Mouse (Mus musculus) lung, postnatal 36 days (tissue): ENCODE results near the gene A230050P20Rik.
"Not testable (repeated sequence)": the region's sequence is repeated elsewhere in the genome, so short reads cannot be mapped to it uniquely, and the experiment has no call there.

ENCODE experiments used
- DNase-seq: peaks from one replicate; pipeline ENCODE4 v3.0.0; 2022; ENCODE audit warnings: mixed read lengths

The A230050P20Rik gene

GRCm38 (mm10) chr9:20868448-20869001, at the start of gene A230050P20Rik:
A230050P20Rik (plus strand) TSS chr9:20868642.
- DNase-seq = peak; percentile 66

DNA sequence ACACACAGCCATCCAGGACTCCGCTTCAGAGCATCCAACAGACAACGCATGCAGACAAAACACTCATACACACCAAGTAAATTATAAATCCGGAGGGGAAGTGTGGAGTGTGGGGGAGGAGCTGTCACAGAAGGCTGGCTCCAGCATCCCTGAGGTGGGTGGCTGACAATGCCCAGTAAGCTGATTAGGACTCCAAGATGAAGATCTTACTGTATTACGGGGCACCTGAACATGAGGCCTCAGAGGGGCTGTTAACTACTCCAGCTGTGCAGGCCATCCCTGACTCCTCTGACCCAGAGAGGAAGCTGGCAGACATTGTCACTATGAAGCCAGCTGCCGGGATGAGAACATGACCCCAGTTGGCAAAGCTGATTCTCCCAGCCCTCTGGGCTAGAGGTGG, 48.4 kb upstream of the A230050P20Rik start:
- no peak for DNase-seq

DNA sequence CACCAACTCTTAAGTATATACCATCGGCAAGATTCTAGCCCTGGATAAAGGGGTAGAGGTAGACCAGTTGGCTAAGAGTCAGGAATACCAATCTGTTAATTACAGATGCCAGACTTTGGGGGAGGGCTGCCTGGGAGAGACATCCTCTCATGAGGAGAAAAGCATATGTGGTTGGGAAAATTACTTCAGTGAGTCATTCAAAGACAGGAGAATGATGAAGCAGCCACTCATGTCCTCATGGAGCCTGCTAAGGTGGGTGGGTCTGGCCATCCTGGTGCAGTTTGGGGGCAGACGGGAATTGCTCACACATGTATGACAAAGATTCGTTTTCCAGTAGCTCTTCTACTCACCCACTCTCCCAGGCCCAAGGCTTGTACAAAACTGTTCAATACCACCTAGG, 45.6 kb upstream of the A230050P20Rik start:
- no peak for DNase-seq

DNA sequence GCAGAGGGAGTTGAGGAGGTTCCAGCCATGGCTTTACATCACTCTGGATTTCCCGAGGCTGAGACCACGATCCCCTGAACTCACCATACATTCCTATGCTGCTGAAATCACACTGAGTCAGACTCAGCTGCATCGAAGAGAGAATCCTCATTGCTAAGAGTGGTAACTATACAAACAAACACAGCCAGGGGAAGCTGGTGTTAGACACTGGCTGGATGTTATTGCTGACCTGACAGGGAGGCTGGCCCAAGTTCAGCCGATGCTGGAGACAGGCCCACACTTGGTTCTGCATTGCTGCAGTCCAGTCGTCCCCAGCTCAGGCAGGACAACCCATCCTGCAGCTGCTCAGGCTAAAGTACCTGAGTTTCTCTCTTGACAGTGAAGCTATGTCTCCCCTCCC, 42.7 kb upstream of the A230050P20Rik start:
- DNase-seq = no peak

DNA sequence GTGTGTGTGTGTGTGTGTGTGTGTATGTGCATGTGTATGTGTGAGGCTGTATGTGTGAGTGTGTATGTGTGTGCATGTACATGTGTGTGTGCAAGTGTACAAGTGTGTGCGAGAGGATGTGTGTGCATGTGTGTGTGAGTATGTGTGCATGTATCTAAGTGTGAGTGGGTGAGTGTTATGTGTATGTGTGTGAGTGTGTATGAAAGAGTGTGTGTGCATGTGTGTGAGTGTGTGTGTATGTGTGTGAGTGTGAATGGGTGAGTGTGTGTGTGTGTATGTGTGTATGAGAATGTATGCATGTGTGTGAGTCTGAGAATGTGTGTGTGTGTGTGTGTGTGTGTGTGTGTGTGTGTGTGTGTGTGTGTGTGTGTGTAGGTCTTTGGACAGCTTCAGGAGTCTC, 40.3 kb upstream of the A230050P20Rik start:
- no peak for DNase-seq

GRCm38 (mm10) chr9:20830901-20831643, 37.4 kb upstream of the A230050P20Rik start:
- DNase-seq = peak; percentile 95

- no peak for DNase-seq
These were observed 33.6 kb upstream of the A230050P20Rik start for GRCm38 (mm10) chr9:20834881-20835280.

GRCm38 (mm10) chr9:20835431-20835954, 32.9 kb upstream of the A230050P20Rik start:
- not testable (repeated sequence) for DNase-seq

GRCm38 (mm10) chr9:20837184-20837947, 31.1 kb upstream of the A230050P20Rik start:
- no peak for DNase-seq

GRCm38 (mm10) chr9:20838931-20839330, 29.5 kb upstream of the A230050P20Rik start:
- DNase-seq = no peak

- DNase-seq = no peak
These were observed 26.2 kb upstream of the A230050P20Rik start for GRCm38 (mm10) chr9:20842211-20842610.

DNA sequence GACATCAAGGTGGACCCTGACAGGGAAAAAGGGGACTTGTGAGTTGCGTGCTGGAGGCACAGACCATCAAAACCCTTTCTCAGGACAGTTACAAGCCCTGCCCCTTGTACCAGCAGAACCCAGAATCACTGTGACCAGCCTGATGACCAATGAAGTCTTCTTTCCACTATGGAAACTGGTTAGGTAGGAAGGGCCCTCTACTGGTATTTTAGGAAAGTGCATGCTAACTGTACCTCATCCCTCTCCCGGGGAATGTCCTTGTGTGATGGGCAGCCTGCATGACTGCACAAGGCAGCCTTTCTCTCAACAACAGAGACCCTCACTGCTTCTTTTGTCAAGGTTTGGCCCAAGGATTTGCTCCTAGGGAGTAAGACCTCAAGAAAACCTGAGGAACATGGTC, 25.8 kb upstream of the A230050P20Rik start:
- peak; percentile 21 for DNase-seq

- DNase-seq = no peak
These were observed 18.3 kb upstream of the A230050P20Rik start for GRCm38 (mm10) chr9:20850179-20850578.

DNA sequence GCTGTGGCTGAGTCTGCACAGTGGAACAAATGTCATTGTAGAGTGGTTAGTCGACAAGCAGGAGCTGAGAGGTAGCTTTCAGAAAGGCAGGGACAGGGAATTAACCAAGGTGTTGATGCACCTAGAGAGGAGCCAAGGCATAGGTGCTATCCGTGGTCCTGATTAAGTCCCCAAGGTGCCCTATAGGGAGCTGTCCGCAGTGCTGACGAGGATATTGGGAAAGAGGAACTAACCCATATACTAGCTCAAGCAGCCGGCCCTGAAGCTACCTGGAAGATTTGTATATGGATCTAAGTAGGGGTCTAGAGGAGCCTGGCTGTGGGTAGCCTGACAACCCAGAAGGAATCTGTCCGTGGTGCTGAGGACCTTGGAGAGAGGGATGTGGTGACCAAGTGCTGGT, 11.3 kb upstream of the A230050P20Rik start:
- peak; percentile 72 for DNase-seq

DNA sequence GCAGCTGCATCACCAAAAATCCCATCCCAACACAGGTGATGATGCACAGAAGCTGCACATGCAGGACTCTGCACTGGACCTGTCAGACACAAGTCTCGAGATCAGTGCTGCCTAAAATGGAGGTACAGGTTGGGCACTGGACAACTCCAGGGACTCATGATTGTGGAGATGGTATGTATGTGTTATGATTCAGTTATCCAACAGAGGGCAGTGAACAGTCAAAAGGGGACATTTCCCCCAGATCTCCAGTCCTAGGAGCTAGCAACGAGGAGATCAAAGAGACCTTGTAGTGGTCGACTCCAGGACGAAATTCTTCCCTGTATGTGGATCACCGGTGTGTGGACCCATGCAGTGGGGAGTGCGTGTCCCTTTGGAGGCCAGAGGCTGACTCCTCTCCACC, 8.5 kb upstream of the A230050P20Rik start:
- no peak for DNase-seq

DNA sequence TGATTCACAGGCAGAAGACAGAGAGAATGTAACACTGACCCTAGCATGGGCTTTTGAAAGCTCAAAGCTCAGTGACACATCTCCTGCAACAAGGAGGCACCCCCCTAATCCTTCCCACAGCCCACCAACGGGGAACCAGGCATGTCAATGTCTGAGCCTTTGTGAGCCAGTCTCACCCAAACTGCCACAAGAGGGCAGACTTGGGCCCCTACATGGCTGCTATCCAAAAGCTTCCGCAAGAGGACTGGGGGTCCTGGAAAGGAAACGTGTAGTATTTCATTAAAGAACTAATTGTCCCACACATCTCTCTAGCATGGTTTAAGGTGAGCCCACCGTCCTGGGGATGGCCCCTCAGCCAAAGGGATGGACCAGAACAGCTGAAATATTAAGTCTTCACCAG, 6.6 kb upstream of the A230050P20Rik start:
- DNase-seq = peak; percentile 39

- DNase-seq = no peak
These were observed 6.2 kb upstream of the A230050P20Rik start for GRCm38 (mm10) chr9:20862225-20862624.

DNA sequence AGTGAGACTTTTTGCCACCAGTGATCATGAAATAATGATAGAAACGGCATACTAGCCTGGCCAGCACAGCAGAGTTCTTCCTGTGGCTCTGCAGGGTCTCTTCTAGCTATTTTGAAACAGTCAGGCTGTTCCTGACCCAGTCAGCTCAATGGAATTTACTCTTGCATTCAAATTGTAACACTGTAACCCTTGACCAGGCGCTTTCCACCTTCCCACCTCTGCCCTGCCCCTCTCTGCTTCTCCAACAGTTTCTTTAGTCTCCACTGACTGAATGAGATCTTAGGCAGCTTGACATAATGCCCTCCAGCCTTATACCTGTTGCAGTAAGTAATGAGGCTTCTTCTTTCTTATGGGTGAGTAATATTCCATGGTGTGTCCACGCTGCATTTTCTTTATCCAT, 1.6 kb upstream of the A230050P20Rik start:
- DNase-seq = no peak

DNA sequence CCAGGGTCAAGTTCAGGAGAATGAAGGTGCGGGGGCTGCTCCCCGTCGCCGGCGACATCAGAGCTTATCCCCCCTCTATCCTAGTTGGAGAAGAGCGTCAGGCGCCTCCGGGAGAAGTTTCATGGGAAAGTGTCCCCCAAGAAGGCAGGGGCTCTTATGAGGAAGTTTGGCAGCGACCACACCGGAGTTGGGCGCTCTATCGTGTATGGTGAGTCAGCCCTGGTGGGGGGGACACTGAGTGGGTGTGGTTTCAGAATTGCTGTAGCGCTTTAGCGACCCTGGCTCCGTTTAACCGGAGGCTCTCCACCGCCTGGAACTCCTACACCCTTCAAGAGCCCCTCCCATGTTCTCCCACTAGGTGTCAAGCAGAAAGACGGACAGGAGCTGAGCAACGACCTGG, 804 bp downstream of the A230050P20Rik start:
- DNase-seq = peak; percentile 34

- DNase-seq = no peak
These were observed 2.0 kb downstream of the A230050P20Rik start for GRCm38 (mm10) chr9:20870211-20871173.

DNA sequence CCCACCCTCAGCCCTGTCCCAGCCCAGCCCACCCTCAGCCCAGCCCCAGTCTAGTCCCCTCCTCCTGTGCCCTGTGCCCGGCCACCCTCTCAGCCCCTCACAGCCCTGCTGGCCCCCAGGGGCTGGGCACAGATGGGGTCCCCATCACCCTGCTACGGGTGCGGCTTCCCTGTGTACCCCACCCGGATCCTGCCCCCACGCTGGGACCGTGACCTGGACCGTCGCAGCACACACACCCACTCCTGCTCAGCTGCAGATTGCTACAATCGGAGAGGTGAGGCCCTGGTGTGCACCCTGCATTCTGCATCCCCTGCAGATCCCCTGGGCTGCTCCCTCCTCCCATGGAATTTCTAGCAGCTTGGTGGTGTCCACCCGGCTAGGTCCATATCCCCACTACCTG, 4.5 kb downstream of the A230050P20Rik start:
- no peak for DNase-seq

DNA sequence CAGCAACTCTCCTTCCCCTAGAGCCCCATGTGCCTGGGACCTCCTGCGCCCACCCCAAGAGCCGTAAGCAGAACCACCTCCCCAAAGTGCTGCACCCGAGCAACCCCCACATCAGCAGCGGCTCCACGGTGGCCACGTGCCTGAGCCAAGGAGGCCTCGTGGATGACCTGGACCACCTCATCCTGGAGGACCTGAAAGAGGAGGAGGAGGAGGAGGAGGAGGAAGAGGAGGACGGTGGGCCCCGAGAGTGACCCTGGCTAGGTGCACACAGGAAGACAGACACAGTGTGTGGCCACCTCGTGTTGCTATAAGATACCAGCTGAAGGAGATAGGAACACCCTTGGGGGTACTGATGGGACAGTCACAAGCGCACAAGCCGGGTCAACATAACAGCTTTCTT, 5.1 kb downstream of the A230050P20Rik start:
- DNase-seq = no peak
